Mouse (Mus musculus) stomach, adult 2 months (tissue): Measurements from ENCODE around the gene Krba1. TPM values are rescaled to one million over a fixed set of nuclear protein-coding genes. Genes with fewer than 3 reads are reported as not detected.

Experiments
- polyA plus RNA-seq: library from polyadenylated mRNA; depleted of rRNA; stranded (reverse); fragments of >200 nt; gene quantifications from 2 replicates; pipeline ENCODE4 v1.2.3, GENCODE M21; 2012; rRNA removed

Krba1 gene
- polyA plus RNA-seq = 5.9 and 7.2 TPM in 2 replicates

GRCm38 (mm10) chr6:48395105-48396007, at the start of gene Krba1:
TSS of gene Krba1 (plus strand) at chr6:48395586.

GRCm38 (mm10) chr6:48445181-48446101, 50.1 kb downstream of the Krba1 start, which contains the start of gene Zfp467:
TSS of gene Zfp467 (minus strand) at chr6:48445825.

GRCm38 (mm10) chr6:48447929-48448328, 52.5 kb downstream of the Krba1 start, which contains the start of gene Sspo:
TSS of gene Sspo (plus strand) at chr6:48448229.

Other genes starting within 250 kb of the Krba1 start
- 19.5 and 20.3 TPM in 2 replicates for gene Zfp467, start 50.2 kb downstream of the Krba1 start, polyA plus RNA-seq
- gene Sspo, start 52.6 kb downstream of the Krba1 start, polyA plus RNA-seq = 0.24 and 0.50 TPM in 2 replicates
- 13.9 and 14.1 TPM in 2 replicates for gene Atp6v0e2, start 142.0 kb downstream of the Krba1 start, polyA plus RNA-seq
- 6.2 and 7.2 TPM in 2 replicates for gene Lrrc61, start 159.2 kb downstream of the Krba1 start, polyA plus RNA-seq
- gene Rarres2, start 177.2 kb downstream of the Krba1 start, polyA plus RNA-seq = 46.6 and 47.3 TPM in 2 replicates
- not detected in 2 replicates for gene Gm45021, start 194.0 kb downstream of the Krba1 start, polyA plus RNA-seq
- 13.2 and 15.6 TPM in 2 replicates for gene Repin1, start 198.3 kb downstream of the Krba1 start, polyA plus RNA-seq
- gene Gm44965, start 198.4 kb downstream of the Krba1 start, polyA plus RNA-seq = not detected in 2 replicates
- 2.3 and 3.2 TPM in 2 replicates for gene Zfp775, start 206.5 kb downstream of the Krba1 start, polyA plus RNA-seq
- gene AI854703, start 231.2 kb downstream of the Krba1 start, polyA plus RNA-seq = 0.71 and 0.78 TPM in 2 replicates